Mouse (Mus musculus): Measurements from ENCODE around the gene Uhrf1bp1. TPM values are rescaled to one million over a fixed set of nuclear protein-coding genes. Genes with fewer than 3 reads are reported as not detected.

Gene Uhrf1bp1
- total and polyA plus RNA-seq, 3 experiments: 23.1 to 43.6 TPM; not detected in 1

GRCm38 (mm10) chr17:27909622-27910500, 53.6 kb downstream of the Uhrf1bp1 start, which contains the start of gene Taf11:
Taf11 (minus strand) TSS chr17:27909844.
- DNase-seq (ENCODE audit: low read depth, low spot score): peak; percentile 68
- TF ChIP-seq KAT2A (conservative IDR thresholded peaks at IDR 0.05; ENCODE audit: low read depth, low read length) (no peak), ZC3H11A (IDR thresholded peaks at IDR 0.05; ENCODE audit: low read depth, low read length) (no peak), SIN3A (IDR thresholded peaks at IDR 0.05; ENCODE audit: low read length) (peak; percentile 92), CHD2 (IDR thresholded peaks at IDR 0.05; ENCODE audit: low read length) (no peak), BHLHE40 (IDR thresholded peaks at IDR 0.05; ENCODE audit: borderline replicate concordance, low read depth, low read length) (no peak), MXI1 (IDR thresholded peaks at IDR 0.05; ENCODE audit: low read depth, low read length) (peak; percentile 84), ZNF384 (IDR thresholded peaks at IDR 0.05; ENCODE audit: low read depth, low read length) (no peak), ETS1 (IDR thresholded peaks at IDR 0.05; ENCODE audit: low read depth, low read length) (no peak), MEF2A (IDR thresholded peaks at IDR 0.05; ENCODE audit: extremely low read depth, insufficient replicate concordance, low read depth, low read length, poor library complexity, severe bottlenecking) (no peak), MAZ (IDR thresholded peaks at IDR 0.05; ENCODE audit: low read depth, low read length) (0 out of 2 replicates have a peak, but pooled peaks have one; percentile 19), TBP (IDR thresholded peaks at IDR 0.05; ENCODE audit: low read depth, low read length) (no peak), RCOR1 (IDR thresholded peaks at IDR 0.05; ENCODE audit: low read depth, low read length) (no peak), POLR2A (IDR thresholded peaks at IDR 0.05; ENCODE audit: control insufficient read depth in 1 of 2, insufficient read depth in 1 of 2, low read depth in 1 of 2, low read length in 2 of 2, poor library complexity in 1 of 2) (0 out of 4 replicates have a peak, but pooled peaks of 1 of the 2 experiments have one; percentile 10), USF2 (IDR thresholded peaks at IDR 0.05; ENCODE audit: borderline replicate concordance in 1 of 2, insufficient read depth in 1 of 2, low read depth in 1 of 2, low read length in 2 of 2) (no peak), UBTF (IDR thresholded peaks at IDR 0.05; ENCODE audit: borderline replicate concordance, insufficient read depth, low read depth, low read length) (no peak), MYC (IDR thresholded peaks at IDR 0.05; ENCODE audit: low read depth, low read length) (no peak), MAFK (IDR thresholded peaks at IDR 0.05; ENCODE audit: borderline replicate concordance, low read depth, low read length) (no peak), ELF1 (IDR thresholded peaks at IDR 0.05; ENCODE audit: low read depth, low read length) (no peak), CTCF (IDR thresholded peaks at IDR 0.05 in 2 of 3, conservative IDR thresholded peaks at IDR 0.05 in 1 of 3; ENCODE audit: control insufficient read depth in 1 of 3, insufficient read depth in 1 of 3, low read depth in 2 of 3, low read length in 3 of 3, poor library complexity in 1 of 3, severe bottlenecking in 1 of 3) (no peak), E2F4 (IDR thresholded peaks at IDR 0.05; ENCODE audit: borderline replicate concordance, low read depth, low read length) (no peak), MAX (IDR thresholded peaks at IDR 0.05; ENCODE audit: low read length) (0 out of 2 replicates have a peak, but pooled peaks have one; percentile 11), HCFC1 (IDR thresholded peaks at IDR 0.05; ENCODE audit: low read depth, low read length) (no peak), MYB (IDR thresholded peaks at IDR 0.05; ENCODE audit: low read depth, low read length) (no peak), GATA1 (IDR thresholded peaks at IDR 0.05; ENCODE audit: low read depth, low read length) (no peak), GABPA (IDR thresholded peaks at IDR 0.05; ENCODE audit: low read depth, low read length) (no peak), POLR2AphosphoS5 (IDR thresholded peaks at IDR 0.05; ENCODE audit: borderline replicate concordance, low read depth, low read length) (no peak), JUND (IDR thresholded peaks at IDR 0.05; ENCODE audit: low read depth, low read length) (no peak), ZKSCAN1 (IDR thresholded peaks at IDR 0.05; ENCODE audit: low read depth, low read length) (no peak)
- H3K4me3 ChIP-seq (ENCODE audit: control insufficient read depth in 1 of 2, insufficient read depth in 1 of 2, low read depth in 2 of 2, low read length in 2 of 2): peak within 1 kb of the TSS; percentile 88 to 89

More at GRCm38 (mm10) chr17:27909622-27910500, 53.6 kb downstream of the Uhrf1bp1 start, which contains the start of gene Taf11:
- Histone ChIP-seq H3K4me1 (ENCODE audit: control insufficient read depth in 1 of 2, insufficient read depth in 2 of 2, low read length in 2 of 2) (peaks cover 0 to 3% of the 10 kb centered on the region in 2 experiments; a peak in 3 of 4 replicates), H3K9ac (ENCODE audit: control insufficient read depth, low read depth, low read length, poor library complexity, severe bottlenecking) (peak within 1 kb of the TSS; percentile 85), H3K79me2 (ENCODE audit: control insufficient read depth, insufficient read depth, low read length, poor library complexity) (peaks cover 27% of the 10 kb centered on the region), H3K27me3 (ENCODE audit: control insufficient read depth in 1 of 2, insufficient read depth in 2 of 2, low read length in 2 of 2) (no peaks in the 10 kb centered on the region), H3K27ac (ENCODE audit: control insufficient read depth, low read depth, low read length) (peak within 1 kb of the TSS; percentile 47), H3K36me3 (ENCODE audit: control insufficient read depth in 1 of 2, insufficient read depth in 2 of 2, low read length in 2 of 2) (peaks cover 0 to 10% of the 10 kb centered on the region in 2 experiments; a peak in 1 of 4 replicates), H3K9me3 (replicated peaks; ENCODE audit: insufficient read depth, low read length) (no peaks in the 10 kb centered on the region)

All from MEL (cell line).